Mouse (Mus musculus): ENCODE measurements around the gene Tnfrsf11a.

- TF ChIP-seq CTCF (IDR thresholded peaks at IDR 0.05; ENCODE audit: extremely low read depth, insufficient read depth, insufficient read length, insufficient replicate concordance) (no peak), POLR2A (IDR thresholded peaks at IDR 0.05; ENCODE audit: low read depth, low read length) (no peak)
Measured at GRCm38 (mm10) chr1:105781391-105782146, 1.1 kb downstream of the Tnfrsf11a start.
